Mouse (Mus musculus) embryonic fibroblast, embryonic 13.5 days (primary cell): ENCODE measurements at regions not wholly inside any gene's neighbourhood (a gene's known extent, or its start where the extent isn't known, plus 50 kb on each side); places are given as distances from the start of the nearest gene placed in this dataset.

Experiments
- CTCF ChIP-seq: IDR thresholded peaks from 2 replicates; pipeline ENCODE4 v1.5.1; 2011; ENCODE audit warnings: mild to moderate bottlenecking, control low read depth, low read length, moderate library complexity, borderline replicate concordance; ENCODE audit not compliant: insufficient read depth
- POLR2A ChIP-seq: IDR thresholded peaks from 2 replicates; pipeline ENCODE4 v1.6.1; 2011; ENCODE audit warnings: low read depth, mild to moderate bottlenecking, control low read depth, low read length, moderate library complexity

GRCm38 (mm10) chr12:51045020-51045419, 302.8 kb upstream of the G2e3 start:
- TF ChIP-seq POLR2A (no peak), CTCF (no peak)
